Mouse (Mus musculus): Measurements from ENCODE around the gene Pkmyt1. TPM values are rescaled to one million over a fixed set of nuclear protein-coding genes. Genes with fewer than 3 reads are reported as not detected.

The Pkmyt1 gene
- total and polyA plus RNA-seq, 2 experiments from 2014 or later: 20.1 to 27.1 TPM

GRCm38 (mm10) chr17:23755689-23756088, 29.6 kb downstream of the Pkmyt1 start:
- H3K4me3 ChIP-seq (ENCODE audit: low read length): no peak overlapping the region
- H3K27me3 ChIP-seq (ENCODE audit: insufficient read depth, low read length): no peaks in the 10 kb centered on the region
- H3K36me3 ChIP-seq (ENCODE audit: insufficient read depth, low read length): peaks cover 57% of the 10 kb centered on the region
- H3K9ac ChIP-seq (replicated peaks; ENCODE audit: low read length): no peak overlapping the region
- no peaks in the 10 kb centered on the region for H3K4me1 ChIP-seq (ENCODE audit: insufficient read depth, low read length)
- DNase-seq (ENCODE audit: low spot score) (no peak), ATAC-seq (no peak)
- H3K9me3 ChIP-seq (ENCODE audit: low read length): no peaks in the 10 kb centered on the region
- 80% methylated on average over 13 of the region's 13 CpGs for WGBS
- H3K27ac ChIP-seq: no peak overlapping the region
- H3K4me2 ChIP-seq (ENCODE audit: low read depth, low read length): no peak overlapping the region
- TF ChIP-seq CTCF (IDR thresholded peaks at IDR 0.05; ENCODE audit: low read depth): no peak

DNA sequence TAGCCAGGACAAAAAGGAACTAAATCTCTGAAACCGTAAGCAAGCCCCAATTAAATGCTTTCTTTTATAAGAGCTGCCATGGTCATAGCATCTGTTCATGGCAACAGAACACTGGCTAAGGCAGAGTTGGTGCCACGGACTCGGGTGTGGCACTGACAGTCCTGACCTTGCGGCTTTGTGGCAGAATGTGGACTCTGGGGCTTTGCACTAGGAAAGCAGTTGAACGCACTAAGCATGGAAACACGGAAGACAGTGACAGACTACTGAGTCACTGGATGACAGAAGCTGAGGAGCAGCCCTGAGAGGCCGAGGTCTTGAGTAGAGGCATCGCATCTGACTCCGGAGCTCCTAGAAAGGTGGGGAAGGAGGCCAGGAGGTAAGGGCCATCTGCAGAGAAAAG, 31.4 kb downstream of the Pkmyt1 start:
- 97% methylated on average over 9 of the region's 9 CpGs for WGBS
- DNase-seq (ENCODE audit: low spot score) (no peak), ATAC-seq (no peak)
- H3K27me3 ChIP-seq (ENCODE audit: insufficient read depth, low read length): no peaks in the 10 kb centered on the region
- no peak overlapping the region for H3K27ac ChIP-seq
- H3K4me2 ChIP-seq (ENCODE audit: low read depth, low read length): no peak overlapping the region
- H3K4me1 ChIP-seq (ENCODE audit: insufficient read depth, low read length): no peaks in the 10 kb centered on the region
- no peaks in the 10 kb centered on the region for H3K9me3 ChIP-seq (ENCODE audit: low read length)
- TF ChIP-seq CTCF (IDR thresholded peaks at IDR 0.05; ENCODE audit: low read depth): no peak
- H3K4me3 ChIP-seq (ENCODE audit: low read length): no peak overlapping the region
- no peak overlapping the region for H3K9ac ChIP-seq (replicated peaks; ENCODE audit: low read length)
- H3K36me3 ChIP-seq (ENCODE audit: insufficient read depth, low read length): peaks cover 46% of the 10 kb centered on the region

- Histone ChIP-seq H3K36me3 (ENCODE audit: insufficient read depth, low read length) (peaks cover 36% of the 10 kb centered on the region; the same call in 1 of the 2 replicates), H3K4me3 (ENCODE audit: low read length) (no peak overlapping the region), H3K4me1 (ENCODE audit: insufficient read depth, low read length) (no peaks in the 10 kb centered on the region), H3K27me3 (ENCODE audit: insufficient read depth, low read length) (no peaks in the 10 kb centered on the region), H3K27ac (no peak overlapping the region), H3K9me3 (ENCODE audit: low read length) (no peaks in the 10 kb centered on the region), H3K9ac (replicated peaks; ENCODE audit: low read length) (no peak overlapping the region), H3K4me2 (ENCODE audit: low read depth, low read length) (no peak overlapping the region)
- no peak for ATAC-seq
- no peak for TF ChIP-seq CTCF (IDR thresholded peaks at IDR 0.05; ENCODE audit: low read depth)
- 49% methylated on average over 8 of the region's 8 CpGs for WGBS
- no peak for DNase-seq (ENCODE audit: low spot score)
Observed at GRCm38 (mm10) chr17:23758801-23759200, 32.7 kb downstream of the Pkmyt1 start.

DNA sequence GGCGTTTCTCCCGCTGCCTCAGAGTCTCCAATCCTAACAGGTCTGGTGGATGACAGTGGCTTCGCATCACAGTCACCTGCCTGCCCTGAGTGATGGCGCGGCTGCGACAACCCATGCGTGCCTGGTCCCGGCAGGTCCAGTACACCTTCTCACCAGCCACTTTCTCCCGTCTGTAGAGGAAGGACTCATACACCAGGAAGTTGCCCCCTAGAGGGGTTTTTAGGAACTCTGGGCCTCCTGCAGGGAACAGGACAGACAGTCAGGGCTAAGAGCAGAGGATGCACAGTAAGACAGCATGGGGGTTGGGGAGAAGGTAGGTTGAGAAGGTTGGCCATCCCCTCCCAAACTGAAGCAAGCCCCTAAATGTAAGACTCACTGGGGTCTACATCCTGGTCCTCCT, 34.1 kb downstream of the Pkmyt1 start:
- Histone ChIP-seq H3K36me3 (ENCODE audit: insufficient read depth, low read length) (peaks cover 30% of the 10 kb centered on the region; the same call in 1 of the 2 replicates), H3K4me2 (ENCODE audit: low read depth, low read length) (no peak overlapping the region), H3K4me1 (ENCODE audit: insufficient read depth, low read length) (no peaks in the 10 kb centered on the region), H3K9ac (replicated peaks; ENCODE audit: low read length) (no peak overlapping the region), H3K9me3 (ENCODE audit: low read length) (no peaks in the 10 kb centered on the region), H3K27ac (no peak overlapping the region), H3K4me3 (ENCODE audit: low read length) (no peak overlapping the region), H3K27me3 (ENCODE audit: insufficient read depth, low read length) (no peaks in the 10 kb centered on the region)
- DNase-seq (ENCODE audit: low spot score) (no peak), ATAC-seq (no peak)
- WGBS: 96% methylated on average over 9 of the region's 9 CpGs
- no peak for TF ChIP-seq CTCF (IDR thresholded peaks at IDR 0.05; ENCODE audit: low read depth)

- no peaks in the 10 kb centered on the region for H3K4me1 ChIP-seq (ENCODE audit: insufficient read depth, low read length)
- no peak overlapping the region for H3K4me3 ChIP-seq (ENCODE audit: low read length)
- no peaks in the 10 kb centered on the region for H3K27me3 ChIP-seq (ENCODE audit: insufficient read depth, low read length)
- DNase-seq (ENCODE audit: low spot score) (no peak), ATAC-seq (no peak)
- no peaks in the 10 kb centered on the region for H3K9me3 ChIP-seq (ENCODE audit: low read length)
- TF ChIP-seq CTCF (IDR thresholded peaks at IDR 0.05; ENCODE audit: low read depth): no peak
- 99% methylated on average over 3 of the region's 3 CpGs for WGBS
- H3K27ac ChIP-seq: no peak overlapping the region
- H3K4me2 ChIP-seq (ENCODE audit: low read depth, low read length): no peak overlapping the region
- no peak overlapping the region for H3K9ac ChIP-seq (replicated peaks; ENCODE audit: low read length)
- peaks cover 22% of the 10 kb centered on the region; the same call in 1 of the 2 replicates for H3K36me3 ChIP-seq (ENCODE audit: insufficient read depth, low read length)
Observed at GRCm38 (mm10) chr17:23761155-23761554, 35.0 kb downstream of the Pkmyt1 start.

DNA sequence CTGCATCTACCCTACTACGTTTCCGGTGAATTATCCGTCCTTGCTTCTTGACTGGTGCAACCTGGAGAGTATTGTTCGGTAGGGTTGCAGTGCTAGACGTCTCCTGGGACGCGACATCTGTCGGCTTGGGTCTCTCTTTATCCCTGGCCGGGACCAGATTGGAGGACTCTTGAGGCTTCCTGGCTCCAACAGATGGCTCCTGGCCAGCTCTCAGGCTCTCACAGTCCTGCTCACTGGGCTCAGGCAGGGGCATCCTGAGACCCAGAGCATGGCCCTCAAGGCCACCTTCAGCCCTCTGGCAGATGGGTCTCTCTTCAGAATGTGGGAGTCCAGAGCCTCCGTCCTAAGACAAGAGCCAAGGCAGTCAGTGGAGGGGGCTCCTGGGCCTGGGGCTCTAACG, 36.8 kb downstream of the Pkmyt1 start:
- Histone ChIP-seq H3K4me1 (ENCODE audit: insufficient read depth, low read length) (no peaks in the 10 kb centered on the region), H3K27me3 (ENCODE audit: insufficient read depth, low read length) (no peaks in the 10 kb centered on the region), H3K27ac (no peak overlapping the region), H3K4me2 (ENCODE audit: low read depth, low read length) (no peak overlapping the region), H3K9ac (replicated peaks; ENCODE audit: low read length) (no peak overlapping the region), H3K4me3 (ENCODE audit: low read length) (no peak overlapping the region), H3K36me3 (ENCODE audit: insufficient read depth, low read length) (peaks cover 8% of the 10 kb centered on the region; the same call in 1 of the 2 replicates), H3K9me3 (ENCODE audit: low read length) (no peaks in the 10 kb centered on the region)
- DNase-seq (ENCODE audit: low spot score) (peak; percentile 10), ATAC-seq (no peak; the same call in 1 of the 2 replicates)
- TF ChIP-seq CTCF (IDR thresholded peaks at IDR 0.05; ENCODE audit: low read depth): no peak
- 69% methylated on average over 11 of the region's 11 CpGs for WGBS

DNA sequence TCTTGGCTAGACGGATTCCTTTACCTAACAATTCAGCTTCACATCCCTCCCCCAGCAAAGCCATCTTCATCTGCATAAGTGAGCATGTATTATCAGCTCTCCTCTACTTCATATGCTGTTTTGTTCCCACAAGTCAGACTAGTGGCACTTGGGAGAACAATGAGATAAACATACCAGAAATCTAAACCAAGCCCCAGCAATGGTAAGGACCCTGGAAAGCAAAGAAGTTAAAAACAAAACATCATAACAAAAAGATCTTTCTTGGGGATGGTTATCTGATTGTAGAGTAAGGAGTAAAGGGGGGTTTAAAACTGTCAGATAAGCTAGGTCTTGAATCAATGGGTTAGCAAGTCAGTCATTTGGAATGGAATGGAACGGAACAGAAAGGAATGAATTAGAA, 44.4 kb downstream of the Pkmyt1 start:
- Histone ChIP-seq H3K4me2 (ENCODE audit: low read depth, low read length) (peak overlapping the region; percentile 70), H3K4me3 (ENCODE audit: low read length) (peak overlapping the region; percentile 77), H3K27me3 (ENCODE audit: insufficient read depth, low read length) (no peaks in the 10 kb centered on the region), H3K4me1 (ENCODE audit: insufficient read depth, low read length) (0 out of 2 replicates have a peak, but pooled peaks cover 3% of the 10 kb centered on the region), H3K27ac (peak overlapping the region; percentile 91), H3K36me3 (ENCODE audit: insufficient read depth, low read length) (no peaks in the 10 kb centered on the region), H3K9ac (replicated peaks; ENCODE audit: low read length) (peak overlapping the region; percentile 85), H3K9me3 (ENCODE audit: low read length) (no peaks in the 10 kb centered on the region)
- DNase-seq (ENCODE audit: low spot score) (no peak), ATAC-seq (no peak)
- WGBS: 8% methylated on average over 2 of the region's 2 CpGs
- no peak for TF ChIP-seq CTCF (IDR thresholded peaks at IDR 0.05; ENCODE audit: low read depth)

Data from hindbrain, postnatal 0 days (tissue).